Mouse (Mus musculus) retina, adult 2 months (tissue): ENCODE measurements at regions not wholly inside any gene's neighbourhood (a gene's known extent, or its start where the extent isn't known, plus 50 kb on each side); places are given as distances from the start of the nearest gene placed in this dataset.
A peak's percentile ranks its signal among the peaks of the same experiment; 100 is the strongest.

Experiments used
- DNase-seq: peaks from one replicate; pipeline ENCODE4 v3.0.0-alpha.2; 2012; ENCODE audit warnings: low read depth, low spot score

DNA sequence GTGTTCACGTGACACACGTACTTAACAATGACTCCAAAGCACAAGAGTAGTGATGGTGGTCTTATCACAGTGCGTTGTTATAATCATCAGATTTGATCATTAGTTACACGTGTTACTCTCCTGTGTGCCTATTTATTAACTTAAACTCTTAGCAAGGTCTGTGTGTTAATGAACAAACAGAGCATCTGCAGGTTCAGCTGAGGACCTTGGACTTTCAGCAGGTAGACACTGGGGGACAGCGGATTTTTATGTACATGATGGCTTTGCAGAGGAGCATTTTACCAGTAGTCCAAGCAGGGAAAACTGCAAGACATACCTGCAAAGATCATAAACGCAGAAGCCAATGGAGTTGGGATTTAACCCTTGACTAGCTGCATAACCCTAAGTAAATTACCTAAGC lies 211.7 kb upstream of the Ntm start:
- DNase-seq: no peak

DNA sequence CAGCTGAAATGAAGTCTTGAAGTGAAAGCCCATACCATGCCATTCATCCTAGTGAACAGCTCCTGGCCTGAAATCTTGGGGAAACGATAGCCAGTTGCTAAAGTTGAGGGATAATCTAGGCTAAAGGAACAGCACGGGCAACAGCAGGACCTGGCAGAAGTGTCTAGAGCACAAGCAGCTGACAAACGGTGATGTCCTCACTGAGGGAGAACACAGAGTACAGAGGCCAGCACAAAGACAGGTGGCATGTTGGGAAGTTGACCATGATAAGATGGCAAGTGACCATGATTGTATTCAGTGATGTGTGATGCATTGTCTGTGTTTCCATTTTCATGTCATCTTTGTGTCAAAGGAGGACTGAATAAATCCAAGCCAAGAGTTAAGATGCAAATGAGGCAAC lies 212.4 kb upstream of the Ntm start:
- DNase-seq: no peak

GRCm38 (mm10) chr9:30183409-30183808 lies 220.5 kb upstream of the Ntm start:
- DNase-seq: no peak

GRCm38 (mm10) chr9:30184996-30185763 lies 222.2 kb upstream of the Ntm start:
- no peak for DNase-seq

- DNase-seq: no peak
Measured at GRCm38 (mm10) chr9:30186261-30186660, 223.3 kb upstream of the Ntm start.

- DNase-seq: no peak
Measured at GRCm38 (mm10) chr9:30190078-30190477, 227.1 kb upstream of the Ntm start.

DNA sequence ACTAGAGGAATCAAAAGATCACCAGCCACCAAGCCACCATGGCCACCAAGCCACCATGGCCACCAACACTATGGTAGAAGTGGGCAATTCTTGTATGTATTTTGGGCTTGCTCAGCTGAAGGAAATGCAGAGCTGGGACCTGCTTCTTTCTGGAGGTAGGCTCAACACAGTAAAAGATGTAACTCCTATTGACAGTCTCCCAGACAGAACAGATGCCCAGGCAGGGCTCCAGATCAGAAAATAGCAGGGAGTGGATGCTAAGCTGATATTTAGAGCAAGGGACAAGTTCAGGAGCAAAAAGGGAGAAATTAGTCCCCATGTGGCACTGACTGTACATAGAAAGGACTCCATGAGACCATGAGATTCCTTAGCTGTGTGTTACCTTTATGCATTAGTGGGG lies 228.2 kb upstream of the Ntm start:
- DNase-seq: no peak

GRCm38 (mm10) chr9:30191902-30192301 lies 229.0 kb upstream of the Ntm start:
- DNase-seq: no peak

- DNase-seq: no peak
Measured at GRCm38 (mm10) chr9:30194866-30195265, 231.9 kb upstream of the Ntm start.

DNA sequence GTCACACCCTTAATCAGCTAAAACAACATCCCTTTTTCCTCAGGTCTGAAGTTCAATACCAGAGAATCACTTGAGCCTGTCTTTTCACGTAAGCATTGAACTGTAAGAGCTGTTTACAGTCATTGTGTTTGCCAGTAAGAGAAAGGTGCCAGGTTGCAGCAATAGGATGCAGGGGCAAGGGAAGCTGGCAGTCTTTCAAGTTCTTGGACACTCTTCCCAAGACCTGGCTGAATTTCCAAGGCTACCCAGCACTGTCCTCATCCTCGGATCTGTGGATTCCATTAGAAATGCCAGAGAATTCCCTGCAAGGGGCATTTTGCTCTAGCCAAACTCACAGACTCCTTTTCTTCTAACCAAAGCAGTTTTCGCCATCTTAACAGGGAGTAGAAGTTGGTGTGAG lies 224.5 kb upstream of the Snx19 start:
- DNase-seq: no peak

GRCm38 (mm10) chr9:30207631-30208030 lies 219.3 kb upstream of the Snx19 start:
- no peak for DNase-seq

- no peak for DNase-seq
Measured at GRCm38 (mm10) chr9:30209806-30210205, 217.1 kb upstream of the Snx19 start.

GRCm38 (mm10) chr9:30212471-30213075 lies 214.3 kb upstream of the Snx19 start:
- no peak for DNase-seq

- peak; percentile 47 for DNase-seq
Measured at GRCm38 (mm10) chr9:30234501-30235163, 192.3 kb upstream of the Snx19 start.

DNA sequence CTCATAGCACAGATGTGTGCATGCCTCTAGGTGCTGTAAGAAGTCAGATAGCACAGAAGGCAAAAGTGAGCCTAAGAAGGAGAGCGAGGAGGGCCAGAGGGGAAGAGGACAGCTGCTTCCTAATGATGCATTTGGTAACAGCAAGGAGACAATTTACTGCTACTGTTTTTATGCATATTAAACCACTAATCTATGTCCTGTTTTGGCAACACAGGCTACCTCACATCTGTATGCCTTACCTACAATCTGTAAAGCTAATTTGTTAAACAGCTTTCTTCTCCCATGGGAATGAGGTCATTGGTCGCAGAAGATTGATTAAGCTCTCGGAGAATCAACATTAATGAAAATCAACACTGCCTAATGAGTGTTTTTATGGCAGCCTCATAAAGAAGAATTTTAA lies 191.1 kb upstream of the Snx19 start:
- DNase-seq: no peak

GRCm38 (mm10) chr9:30242107-30242506 lies 184.8 kb upstream of the Snx19 start:
- no peak for DNase-seq

GRCm38 (mm10) chr9:30264533-30265168 lies 162.3 kb upstream of the Snx19 start:
- peak; percentile 38 for DNase-seq

GRCm38 (mm10) chr9:30271081-30271480 lies 155.8 kb upstream of the Snx19 start:
- DNase-seq: no peak

- no peak for DNase-seq
Measured at GRCm38 (mm10) chr9:30273836-30274235, 153.1 kb upstream of the Snx19 start.

- DNase-seq: no peak
Measured at GRCm38 (mm10) chr9:30278231-30278630, 148.7 kb upstream of the Snx19 start.

DNA sequence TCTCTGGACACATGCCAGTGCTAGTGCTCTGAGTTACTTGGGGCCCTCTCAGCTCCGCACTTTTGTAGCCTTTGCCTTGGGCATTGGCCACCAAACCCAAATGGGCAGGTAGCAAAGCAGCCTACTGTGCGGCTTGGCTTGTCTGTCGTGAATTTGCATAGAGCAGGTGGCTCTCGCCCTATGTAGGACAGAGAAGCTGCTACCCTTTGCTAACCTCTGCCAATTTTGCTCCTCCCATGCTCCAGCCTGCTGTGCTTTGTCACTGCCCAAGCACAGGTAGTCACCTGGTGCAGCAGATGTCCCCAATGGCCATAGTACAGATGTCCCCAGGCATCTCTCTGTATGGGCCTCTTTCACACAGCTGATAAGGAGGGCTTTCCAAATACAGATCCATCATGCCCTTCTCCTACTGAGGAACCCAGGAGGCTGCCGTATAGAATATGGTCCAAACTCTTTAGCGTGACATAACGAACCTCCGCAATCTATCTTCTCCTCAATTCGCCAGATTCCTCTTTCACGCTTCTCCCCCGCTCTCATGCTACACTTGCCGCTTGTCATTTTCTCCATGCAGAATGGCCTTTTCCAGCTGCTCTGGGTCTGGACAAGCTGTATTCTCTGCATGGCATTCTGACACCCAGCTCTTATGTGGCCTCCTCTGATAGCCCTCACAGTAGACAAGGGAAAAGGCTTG lies 143.7 kb upstream of the Snx19 start:
- DNase-seq: no peak

DNA sequence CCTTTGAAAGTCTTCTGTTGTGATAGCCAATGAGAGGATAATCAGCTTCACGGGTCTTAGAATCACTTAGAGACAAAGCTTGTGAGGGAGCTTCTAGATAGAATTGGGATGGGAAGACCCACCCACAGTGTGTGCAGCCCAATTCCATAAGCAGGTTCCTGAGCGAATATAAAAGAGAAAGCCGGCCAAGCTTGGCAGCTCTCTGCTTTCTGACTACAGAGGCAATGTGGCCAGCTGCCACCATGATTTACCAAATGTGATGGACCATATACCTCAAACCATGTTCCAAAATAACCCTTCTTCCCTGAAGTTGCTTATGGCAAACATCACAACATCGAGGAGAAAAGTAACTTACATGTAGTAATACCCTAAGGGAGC lies 143.1 kb upstream of the Snx19 start:
- no peak for DNase-seq
